Mouse (Mus musculus) stomach, embryonic 16.5 days (tissue): Measurements from ENCODE around the gene Pfkfb2. TPM values are rescaled to one million over a fixed set of nuclear protein-coding genes. Genes with fewer than 3 reads are reported as not detected.

ENCODE experiments used
- ATAC-seq: fragments of 200-750 bp; cut with Nextera tagmentation; 2 replicates; pipeline ENCODE4 v1.8.0; 2017; ENCODE audit warnings: moderate number of reproducible peaks, moderate TSS enrichment; ENCODE audit not compliant: insufficient read depth, low FRiP score
- H3K27ac ChIP-seq: fragments of 300-500 bp; sonication (generic); 2 replicates; pipeline ENCODE4 v1.5.1; 2014; ENCODE audit warnings: low read length
- H3K27me3 ChIP-seq: fragments of 300-500 bp; sonication (generic); 2 replicates; pipeline ENCODE4 v1.6.1; 2014; ENCODE audit warnings: low read length, control low read depth, mixed read lengths; ENCODE audit not compliant: control insufficient read depth, insufficient read depth
- H3K36me3 ChIP-seq: fragments of 300-500 bp; sonication (generic); 2 replicates; pipeline ENCODE4 v1.6.1; 2014; ENCODE audit warnings: low read length; ENCODE audit not compliant: control insufficient read depth, insufficient read depth
- H3K4me1 ChIP-seq: fragments of 300-500 bp; sonication (generic); 2 replicates; pipeline ENCODE4 v1.6.1; 2014; ENCODE audit warnings: low read length, control low read depth, mixed read lengths; ENCODE audit not compliant: control insufficient read depth, insufficient read depth
- H3K4me2 ChIP-seq: fragments of 300-500 bp; sonication (generic); 2 replicates; pipeline ENCODE4 v1.6.1; 2014; ENCODE audit warnings: low read depth, low read length, mixed read lengths
- H3K4me3 ChIP-seq: fragments of 300-500 bp; sonication (generic); replicated peaks from 2 replicates; pipeline ENCODE4 v1.5.1; 2014; ENCODE audit warnings: mild to moderate bottlenecking, low read length
- H3K9ac ChIP-seq: fragments of 300-500 bp; sonication (generic); 2 replicates; pipeline ENCODE4 v1.6.1; 2014; ENCODE audit warnings: low read length
- H3K9me3 ChIP-seq: fragments of 300-500 bp; sonication (generic); replicated peaks from 2 replicates; pipeline ENCODE4 v1.6.1; 2016; ENCODE audit warnings: low read length, control low read depth; ENCODE audit not compliant: control insufficient read depth
- WGBS: fragments of 180-500 bp; shearing (Covaris S2); extraction: QIAGEN DNeasy Blood & Tissue Kit; methylation state at CpG from one replicate; pipeline ENCODE4 v1.1.7; 2014; 5-methylcytosine and 5-hydroxymethylcytosine counted together
- polyA plus RNA-seq: library from polyadenylated mRNA; unstranded; fragments of >200 nt; fragmentation: Nextera tagmentation; extraction: Ambion mirVana; gene quantifications from 2 replicates; pipeline ENCODE4 v1.2.1, GENCODE M21; 2015

Pfkfb2 gene
- polyA plus RNA-seq, 1 experiment from 2014 or later: 11.6 TPM

- Histone ChIP-seq H3K27ac (peak overlapping the region; percentile 69; the same call in 1 of the 2 replicates), H3K9me3 (no peaks in the 10 kb centered on the region), H3K27me3 (no peaks in the 10 kb centered on the region), H3K36me3 (no peaks in the 10 kb centered on the region), H3K4me2 (0 out of 2 replicates have a peak overlapping the region, but pooled peaks have one; percentile 3), H3K9ac (peak overlapping the region; percentile 40; the same call in 1 of the 2 replicates), H3K4me1 (peaks cover 19% of the 10 kb centered on the region), H3K4me3 (no peak overlapping the region)
- ATAC-seq: peak; percentile 74
- WGBS: 53% methylated on average over 15 of the region's 15 CpGs
These were observed 12.0 kb upstream of the Pfkfb2 start for GRCm38 (mm10) chr1:130740781-130741720.

GRCm38 (mm10) chr1:130740227-130740648, 11.2 kb upstream of the Pfkfb2 start:
- 68% methylated on average over 4 of the region's 4 CpGs for WGBS
- peaks cover 19% of the 10 kb centered on the region for H3K4me1 ChIP-seq
- H3K27ac ChIP-seq: peak overlapping the region; percentile 69; the same call in 1 of the 2 replicates

GRCm38 (mm10) chr1:130739636-130740035, 10.6 kb upstream of the Pfkfb2 start:
- Histone ChIP-seq H3K27me3 (no peaks in the 10 kb centered on the region), H3K36me3 (no peaks in the 10 kb centered on the region), H3K27ac (no peak overlapping the region), H3K4me3 (no peak overlapping the region), H3K4me1 (peaks cover 22% of the 10 kb centered on the region), H3K9ac (no peak overlapping the region), H3K9me3 (no peaks in the 10 kb centered on the region), H3K4me2 (no peak overlapping the region)
- WGBS: 58% methylated on average over 3 of the region's 3 CpGs
- no peak for ATAC-seq

More at GRCm38 (mm10) chr1:130740227-130740648, 11.2 kb upstream of the Pfkfb2 start:
- H3K4me2 ChIP-seq: no peak overlapping the region
- no peak overlapping the region for H3K4me3 ChIP-seq
- H3K27me3 ChIP-seq: no peaks in the 10 kb centered on the region
- no peaks in the 10 kb centered on the region for H3K36me3 ChIP-seq
- H3K9ac ChIP-seq: no peak overlapping the region; the same call in 1 of the 2 replicates
- no peaks in the 10 kb centered on the region for H3K9me3 ChIP-seq
- ATAC-seq: no peak

GRCm38 (mm10) chr1:130738551-130739106, 9.6 kb upstream of the Pfkfb2 start:
- ATAC-seq: no peak
- no peak overlapping the region for H3K4me2 ChIP-seq
- H3K4me1 ChIP-seq: peaks cover 22% of the 10 kb centered on the region
- 64% methylated on average over 3 of the region's 3 CpGs for WGBS
- no peak overlapping the region for H3K9ac ChIP-seq
- H3K9me3 ChIP-seq: no peaks in the 10 kb centered on the region
- no peaks in the 10 kb centered on the region for H3K36me3 ChIP-seq
- no peak overlapping the region for H3K4me3 ChIP-seq
- H3K27me3 ChIP-seq: no peaks in the 10 kb centered on the region
- no peak overlapping the region for H3K27ac ChIP-seq

GRCm38 (mm10) chr1:130737916-130738315, 8.9 kb upstream of the Pfkfb2 start:
- Histone ChIP-seq H3K27me3 (no peaks in the 10 kb centered on the region), H3K4me3 (no peak overlapping the region), H3K4me2 (no peak overlapping the region), H3K36me3 (no peaks in the 10 kb centered on the region), H3K27ac (no peak overlapping the region; the same call in 1 of the 2 replicates), H3K9ac (no peak overlapping the region), H3K9me3 (no peaks in the 10 kb centered on the region), H3K4me1 (peaks cover 22% of the 10 kb centered on the region)
- ATAC-seq: no peak
- 87% methylated on average over 7 of the region's 7 CpGs for WGBS

GRCm38 (mm10) chr1:130737411-130737881, 8.4 kb upstream of the Pfkfb2 start:
- Histone ChIP-seq H3K9me3 (no peaks in the 10 kb centered on the region), H3K36me3 (no peaks in the 10 kb centered on the region), H3K27me3 (no peaks in the 10 kb centered on the region), H3K4me2 (no peak overlapping the region), H3K9ac (no peak overlapping the region), H3K4me1 (peaks cover 22% of the 10 kb centered on the region), H3K27ac (no peak overlapping the region; the same call in none of the 2 replicates), H3K4me3 (no peak overlapping the region)
- WGBS: 39% methylated on average over 11 of the region's 11 CpGs
- no peak for ATAC-seq

GRCm38 (mm10) chr1:130734852-130735251, 5.8 kb upstream of the Pfkfb2 start:
- Histone ChIP-seq H3K9me3 (no peaks in the 10 kb centered on the region), H3K36me3 (no peaks in the 10 kb centered on the region), H3K27ac (peak overlapping the region; percentile 91), H3K4me1 (peaks cover 11% of the 10 kb centered on the region; the same call in 1 of the 2 replicates), H3K4me3 (peak overlapping the region; percentile 49), H3K9ac (peak overlapping the region; percentile 56), H3K27me3 (no peaks in the 10 kb centered on the region), H3K4me2 (peak overlapping the region; percentile 52)
- 37% methylated on average over 8 of the region's 8 CpGs for WGBS
- no peak for ATAC-seq

- Histone ChIP-seq H3K36me3 (no peaks in the 10 kb centered on the region), H3K9ac (peak overlapping the region; percentile 43), H3K4me2 (peak overlapping the region; percentile 52), H3K4me1 (peaks cover 11% of the 10 kb centered on the region; the same call in 1 of the 2 replicates), H3K27ac (peak overlapping the region; percentile 91), H3K9me3 (no peaks in the 10 kb centered on the region), H3K27me3 (no peaks in the 10 kb centered on the region), H3K4me3 (peak overlapping the region; percentile 49)
- 29% methylated on average over 5 of the region's 5 CpGs for WGBS
- ATAC-seq: no peak
These were observed 5.4 kb upstream of the Pfkfb2 start for GRCm38 (mm10) chr1:130734452-130734851.

GRCm38 (mm10) chr1:130733671-130734070, 4.6 kb upstream of the Pfkfb2 start:
- peak overlapping the region; percentile 91 for H3K27ac ChIP-seq
- no peaks in the 10 kb centered on the region for H3K9me3 ChIP-seq
- peak overlapping the region; percentile 52 for H3K4me2 ChIP-seq
- H3K4me1 ChIP-seq: peaks cover 8% of the 10 kb centered on the region; the same call in 1 of the 2 replicates
- peak overlapping the region; percentile 57 for H3K9ac ChIP-seq
- 70% methylated on average over 4 of the region's 4 CpGs for WGBS
- no peaks in the 10 kb centered on the region for H3K27me3 ChIP-seq
- no peaks in the 10 kb centered on the region for H3K36me3 ChIP-seq
- ATAC-seq: peak; percentile 72
- peak overlapping the region; percentile 49 for H3K4me3 ChIP-seq
